Mouse (Mus musculus) small intestine, adult 2 months (tissue): ENCODE results near the gene Mecom. TPM values are rescaled to one million over a fixed set of nuclear protein-coding genes. Genes with fewer than 3 reads are reported as not detected.
A peak's percentile ranks its signal among the peaks of the same experiment; 100 is the strongest.

Source experiments
- H3K27ac ChIP-seq: fragments of 200-500 bp; 2 replicates; pipeline ENCODE4 v1.5.1; 2012; ENCODE audit warnings: low read depth, low read length, control low read depth, inconsistent platforms; ENCODE audit not compliant: insufficient read depth
- H3K27me3 ChIP-seq: fragments of 200-500 bp; 2 replicates; pipeline ENCODE4 v1.6.1; 2012; ENCODE audit warnings: mild to moderate bottlenecking, moderate library complexity, low read length, inconsistent platforms; ENCODE audit not compliant: control insufficient read depth, insufficient read depth
- H3K36me3 ChIP-seq: fragments of 200-500 bp; 2 replicates; pipeline ENCODE4 v1.6.1; 2012; ENCODE audit warnings: mild to moderate bottlenecking, low read length, control low read depth, inconsistent platforms; ENCODE audit not compliant: control insufficient read depth, insufficient read depth
- H3K4me1 ChIP-seq: fragments of 200-500 bp; 2 replicates; pipeline ENCODE4 v1.6.1; 2012; ENCODE audit warnings: low read length, inconsistent platforms, mixed read lengths; ENCODE audit not compliant: control insufficient read depth, insufficient read depth, insufficient read length
- H3K4me3 ChIP-seq: fragments of 200-500 bp; 2 replicates; pipeline ENCODE4 v1.5.1; 2012; ENCODE audit warnings: low read depth, mild to moderate bottlenecking, control low read depth, inconsistent platforms, low read length, moderate library complexity
- CTCF ChIP-seq: fragments of 200-500 bp; IDR thresholded peaks from 2 replicates; pipeline ENCODE4 v1.5.1; 2012; ENCODE audit warnings: low read depth, mild to moderate bottlenecking, control low read depth, inconsistent platforms, low read length, moderate library complexity, mixed read lengths; ENCODE audit not compliant: insufficient replicate concordance, insufficient read length; ENCODE audit errors: extremely low read depth
- POLR2A ChIP-seq: fragments of 200-500 bp; IDR thresholded peaks from 2 replicates; pipeline ENCODE4 v1.6.1; 2012; ENCODE audit warnings: low read depth, mild to moderate bottlenecking, control low read depth, inconsistent platforms, low read length, moderate library complexity
- WGBS: fragments of 180-500 bp; shearing (Covaris S2); methylation state at CpG from one replicate; pipeline ENCODE4 v1.1.7; 2018; 5-methylcytosine and 5-hydroxymethylcytosine counted together
- polyA plus RNA-seq: library from polyadenylated mRNA; depleted of rRNA; stranded (reverse); fragments of >200 nt; gene quantifications from 2 replicates; pipeline ENCODE4 v1.2.3, GENCODE M21; 2012

The Mecom gene
- polyA plus RNA-seq, 1 experiment: 2.8 TPM

- Histone ChIP-seq H3K4me3 (no peak overlapping the region), H3K27me3 (no peaks in the 10 kb centered on the region), H3K4me1 (no peaks in the 10 kb centered on the region), H3K36me3 (no peaks in the 10 kb centered on the region), H3K27ac (no peak overlapping the region)
- TF ChIP-seq POLR2A: no peak
- TF ChIP-seq CTCF: no peak
- WGBS: 76% methylated on average over 4 of the region's 4 CpGs
Measured at GRCm38 (mm10) chr3:30344151-30344550, 203.7 kb downstream of the Mecom start.

GRCm38 (mm10) chr3:30332337-30332736 lies 215.5 kb downstream of the Mecom start:
- WGBS: 43% methylated on average over 6 of the region's 6 CpGs
- Histone ChIP-seq H3K36me3 (no peaks in the 10 kb centered on the region), H3K4me1 (no peaks in the 10 kb centered on the region), H3K4me3 (no peak overlapping the region), H3K27me3 (no peaks in the 10 kb centered on the region), H3K27ac (no peak overlapping the region)
- no peak for TF ChIP-seq POLR2A
- TF ChIP-seq CTCF: no peak

- no peaks in the 10 kb centered on the region for H3K4me1 ChIP-seq
- H3K36me3 ChIP-seq: no peaks in the 10 kb centered on the region
- 70% methylated on average over 3 of the region's 3 CpGs for WGBS
- TF ChIP-seq POLR2A (no peak), CTCF (no peak)
- no peaks in the 10 kb centered on the region for H3K27me3 ChIP-seq
- H3K27ac ChIP-seq: no peak overlapping the region
- no peak overlapping the region for H3K4me3 ChIP-seq
Measured at GRCm38 (mm10) chr3:30330476-30330875, 217.3 kb downstream of the Mecom start.

GRCm38 (mm10) chr3:30330021-30330420 lies 217.8 kb downstream of the Mecom start:
- TF ChIP-seq CTCF (no peak), POLR2A (no peak)
- Histone ChIP-seq H3K36me3 (no peaks in the 10 kb centered on the region), H3K27me3 (no peaks in the 10 kb centered on the region), H3K4me1 (no peaks in the 10 kb centered on the region), H3K27ac (no peak overlapping the region), H3K4me3 (no peak overlapping the region)
- 33% methylated on average over 3 of the region's 3 CpGs for WGBS

- Histone ChIP-seq H3K36me3 (no peaks in the 10 kb centered on the region), H3K27ac (no peak overlapping the region), H3K4me1 (no peaks in the 10 kb centered on the region), H3K4me3 (no peak overlapping the region), H3K27me3 (no peaks in the 10 kb centered on the region)
- 80% methylated on average over 2 of the region's 2 CpGs for WGBS
- TF ChIP-seq POLR2A: no peak
- no peak for TF ChIP-seq CTCF
Measured at GRCm38 (mm10) chr3:30314955-30315354, 232.9 kb downstream of the Mecom start.

- no peak overlapping the region for H3K27ac ChIP-seq
- TF ChIP-seq CTCF (peak; percentile 22; the same call in 1 of the 2 replicates), POLR2A (no peak)
- WGBS: 66% methylated on average over 4 of the region's 4 CpGs
- peaks cover 3% of the 10 kb centered on the region; the same call in 1 of the 2 replicates for H3K4me1 ChIP-seq
- H3K4me3 ChIP-seq: no peak overlapping the region
- H3K36me3 ChIP-seq: no peaks in the 10 kb centered on the region
- H3K27me3 ChIP-seq: no peaks in the 10 kb centered on the region
Measured at GRCm38 (mm10) chr3:30308081-30308480, 239.7 kb downstream of the Mecom start.

- TF ChIP-seq CTCF (no peak), POLR2A (no peak)
- no peaks in the 10 kb centered on the region for H3K27me3 ChIP-seq
- no peaks in the 10 kb centered on the region for H3K36me3 ChIP-seq
- no peak overlapping the region for H3K27ac ChIP-seq
- 94% methylated on average over 6 of the region's 6 CpGs for WGBS
- H3K4me3 ChIP-seq: no peak overlapping the region
- H3K4me1 ChIP-seq: peaks cover 3% of the 10 kb centered on the region; the same call in 1 of the 2 replicates
Measured at GRCm38 (mm10) chr3:30307601-30308000, 240.2 kb downstream of the Mecom start.
